Mouse (Mus musculus): ENCODE data around the gene Rgs8. TPM values are rescaled to one million over a fixed set of nuclear protein-coding genes. Genes with fewer than 3 reads are reported as not detected.
A peak's percentile ranks its signal among the peaks of the same experiment; 100 is the strongest.

Gene Rgs8
- polyA plus RNA-seq, 1 experiment from 2014 or later = 33.6 TPM

DNA sequence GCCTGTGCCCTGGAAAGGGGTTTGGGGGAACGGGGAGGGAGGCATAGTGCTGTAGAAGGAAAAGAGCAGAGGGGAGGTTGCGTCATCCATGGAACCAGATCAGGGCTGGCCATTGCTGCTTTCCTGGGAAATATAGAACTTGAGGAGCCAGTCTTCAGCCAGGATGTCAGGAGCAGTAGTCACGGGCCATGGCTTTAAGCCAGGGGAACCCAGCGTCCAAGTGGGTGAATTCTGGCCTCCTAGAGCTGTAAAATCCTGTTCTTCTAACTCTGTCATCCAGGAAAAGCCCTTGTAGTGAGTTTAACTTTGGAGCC lies 8.8 kb downstream of the Rgs8 start:
- Histone ChIP-seq H3K9me3 (no peaks in the 10 kb centered on the region), H3K4me3 (replicated peaks) (peak overlapping the region; percentile 16), H3K4me1 (replicated peaks) (peaks cover 85% of the 10 kb centered on the region), H3K27ac (peak overlapping the region; percentile 88), H3K27me3 (no peaks in the 10 kb centered on the region), H3K9ac (replicated peaks) (peak overlapping the region; percentile 50), H3K36me3 (no peaks in the 10 kb centered on the region), H3K4me2 (replicated peaks) (peak overlapping the region; percentile 48)
- ATAC-seq = no peak
- 52% methylated on average over 4 of the region's 4 CpGs for WGBS

GRCm38 (mm10) chr1:153662362-153662761 lies 9.5 kb downstream of the Rgs8 start:
- H3K27me3 ChIP-seq = no peaks in the 10 kb centered on the region
- no peak overlapping the region for H3K4me2 ChIP-seq (replicated peaks)
- no peak for ATAC-seq
- H3K36me3 ChIP-seq = no peaks in the 10 kb centered on the region
- H3K4me1 ChIP-seq (replicated peaks) = peaks cover 86% of the 10 kb centered on the region
- 26% methylated on average over 4 of the region's 4 CpGs for WGBS
- no peak overlapping the region for H3K9ac ChIP-seq (replicated peaks)
- no peak overlapping the region for H3K4me3 ChIP-seq (replicated peaks)
- H3K27ac ChIP-seq = no peak overlapping the region
- no peaks in the 10 kb centered on the region for H3K9me3 ChIP-seq

DNA sequence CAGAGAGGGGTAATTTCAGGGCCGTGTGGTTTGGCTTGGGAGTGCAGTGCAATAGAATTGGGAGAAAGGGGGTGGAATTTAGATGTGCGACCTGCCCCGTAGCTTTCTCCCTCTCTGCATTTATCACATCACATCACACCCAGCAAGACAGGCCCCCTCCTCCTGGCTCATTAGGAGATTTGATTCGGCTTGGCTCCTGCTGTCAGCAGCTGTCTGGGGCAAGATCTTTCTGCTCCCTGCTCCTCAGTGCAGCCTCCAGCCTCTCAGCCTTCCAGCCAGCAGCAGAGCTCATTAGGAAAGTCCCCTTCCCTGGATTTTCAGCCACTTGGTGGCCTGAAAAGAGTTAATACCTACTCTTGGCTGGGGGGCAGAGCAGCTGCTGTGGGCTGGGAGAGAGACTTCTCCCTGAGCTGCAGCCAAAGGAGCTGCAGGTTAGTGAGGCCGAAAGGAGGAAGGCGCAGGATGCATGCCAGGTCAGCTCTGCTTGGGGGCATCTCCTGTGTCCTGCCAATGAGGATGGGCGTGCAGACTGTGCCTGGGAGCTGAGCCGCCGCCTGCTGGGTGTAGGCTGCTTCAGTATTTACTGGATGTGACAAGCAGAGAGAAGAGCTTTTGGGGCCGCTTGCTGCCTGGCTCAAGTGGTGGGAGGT lies 12.4 kb downstream of the Rgs8 start:
- WGBS = 5% methylated on average over 10 of the region's 10 CpGs
- peak; percentile 81 for ATAC-seq
- H3K27me3 ChIP-seq = 0 out of 2 replicates have a peak, but pooled peaks cover 5% of the 10 kb centered on the region

DNA sequence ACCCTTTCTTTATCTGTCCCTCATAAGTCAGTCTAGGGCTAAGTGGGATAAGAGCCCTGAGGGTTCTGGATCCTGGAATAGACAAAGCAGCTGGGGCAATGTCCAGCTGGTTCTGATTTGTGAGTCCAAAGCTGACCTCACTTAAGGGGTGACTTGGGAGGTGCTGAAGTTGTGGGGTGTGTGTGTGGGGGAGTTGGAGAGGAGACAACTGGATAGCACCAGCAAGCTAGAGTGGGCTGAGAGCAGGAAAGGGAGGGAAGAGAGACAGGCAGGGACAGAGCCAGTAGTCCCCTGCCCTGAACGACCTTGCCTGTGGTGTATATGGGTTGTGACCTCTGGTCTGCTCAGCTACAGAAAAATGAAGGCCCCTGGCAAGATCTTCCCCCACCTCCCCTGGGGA lies 13.4 kb downstream of the Rgs8 start:
- 8% methylated on average over 1 of the region's 1 CpGs for WGBS

More for the DNA sequence above, 12.4 kb downstream of the Rgs8 start:
- H3K4me1 ChIP-seq (replicated peaks) = peaks cover 81% of the 10 kb centered on the region
- H3K4me3 ChIP-seq (replicated peaks) = peak overlapping the region; percentile 29
- H3K4me2 ChIP-seq (replicated peaks) = peak overlapping the region; percentile 42
- no peaks in the 10 kb centered on the region for H3K36me3 ChIP-seq
- H3K9me3 ChIP-seq = no peaks in the 10 kb centered on the region
- peak overlapping the region; percentile 90 for H3K27ac ChIP-seq
- peak overlapping the region; percentile 36; the same call in 1 of the 2 replicates for H3K9ac ChIP-seq (replicated peaks)

GRCm38 (mm10) chr1:153667244-153667727 lies 14.5 kb downstream of the Rgs8 start:
- H3K4me2 ChIP-seq (replicated peaks) = peak overlapping the region; percentile 42
- 0 out of 2 replicates have a peak, but pooled peaks cover 5% of the 10 kb centered on the region for H3K27me3 ChIP-seq
- H3K9ac ChIP-seq (replicated peaks) = no peak overlapping the region
- H3K36me3 ChIP-seq = peaks cover 4% of the 10 kb centered on the region; the same call in 1 of the 2 replicates
- whole genome bisulfite sequencing = 88% methylated on average over 4 of the region's 4 CpGs
- no peaks in the 10 kb centered on the region for H3K9me3 ChIP-seq
- no peak overlapping the region for H3K27ac ChIP-seq
- no peak overlapping the region for H3K4me3 ChIP-seq (replicated peaks)
- ATAC-seq = no peak
- peaks cover 70% of the 10 kb centered on the region for H3K4me1 ChIP-seq (replicated peaks)

More for the DNA sequence above, 13.4 kb downstream of the Rgs8 start:
- Histone ChIP-seq H3K9ac (replicated peaks) (peak overlapping the region; percentile 50), H3K4me3 (replicated peaks) (peak overlapping the region; percentile 29), H3K36me3 (peaks cover 4% of the 10 kb centered on the region; the same call in 1 of the 2 replicates), H3K4me2 (replicated peaks) (peak overlapping the region; percentile 42), H3K9me3 (no peaks in the 10 kb centered on the region), H3K27ac (peak overlapping the region; percentile 90), H3K27me3 (0 out of 2 replicates have a peak, but pooled peaks cover 5% of the 10 kb centered on the region), H3K4me1 (replicated peaks) (peaks cover 80% of the 10 kb centered on the region)
- no peak for ATAC-seq

DNA sequence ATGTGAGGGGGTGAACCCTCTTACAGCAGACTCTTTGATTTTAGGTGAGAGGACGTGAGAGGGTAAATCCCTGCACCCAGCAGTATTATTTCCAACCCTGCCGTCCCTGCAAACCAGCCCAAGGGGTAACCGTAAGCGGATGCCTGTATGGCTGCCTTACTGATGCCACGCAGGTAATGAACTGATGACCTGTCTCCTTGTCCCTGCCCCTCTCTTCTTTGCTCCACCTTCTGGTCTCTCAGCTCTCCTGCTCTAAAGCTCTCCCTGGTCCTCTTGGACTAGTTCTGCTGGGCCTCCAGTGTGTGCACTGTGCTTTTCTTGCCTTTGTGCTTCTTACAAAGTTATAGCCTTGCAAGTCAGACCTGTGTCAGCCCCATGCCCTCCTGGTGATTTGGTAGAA lies 15.0 kb downstream of the Rgs8 start:
- H3K4me1 ChIP-seq (replicated peaks) = peaks cover 70% of the 10 kb centered on the region

DNA sequence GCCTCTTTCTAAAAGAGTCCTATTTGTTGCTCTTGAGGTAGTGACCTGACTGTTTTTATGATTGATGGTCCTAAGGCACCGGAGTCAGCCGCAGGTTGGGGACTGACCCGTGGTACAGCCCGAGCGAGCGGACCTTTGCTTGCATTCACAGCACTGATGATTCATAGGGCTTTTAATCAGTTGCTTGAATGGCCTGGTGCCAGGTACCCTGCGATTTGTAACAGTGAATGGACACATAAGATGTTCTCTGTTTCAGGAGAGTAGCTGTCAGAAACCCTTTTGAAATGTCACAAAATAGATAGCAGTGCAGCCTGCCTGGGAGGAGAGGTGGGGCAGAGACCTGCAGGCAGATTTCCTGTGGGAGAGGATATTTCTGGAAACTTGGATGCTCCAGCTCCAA lies 16.3 kb downstream of the Rgs8 start:
- no peak overlapping the region for H3K9ac ChIP-seq (replicated peaks)
- peaks cover 70% of the 10 kb centered on the region for H3K4me1 ChIP-seq (replicated peaks)
- WGBS = 74% methylated on average over 7 of the region's 7 CpGs
- H3K4me3 ChIP-seq (replicated peaks) = no peak overlapping the region
- no peaks in the 10 kb centered on the region for H3K9me3 ChIP-seq
- H3K4me2 ChIP-seq (replicated peaks) = peak overlapping the region; percentile 7
- H3K27ac ChIP-seq = peak overlapping the region; percentile 60
- 0 out of 2 replicates have a peak, but pooled peaks cover 5% of the 10 kb centered on the region for H3K27me3 ChIP-seq
- peaks cover 4% of the 10 kb centered on the region; the same call in 1 of the 2 replicates for H3K36me3 ChIP-seq
- ATAC-seq = no peak

More for the DNA sequence above, 15.0 kb downstream of the Rgs8 start:
- H3K36me3 ChIP-seq = peaks cover 4% of the 10 kb centered on the region; the same call in 1 of the 2 replicates
- H3K27me3 ChIP-seq = 0 out of 2 replicates have a peak, but pooled peaks cover 5% of the 10 kb centered on the region
- H3K4me3 ChIP-seq (replicated peaks) = no peak overlapping the region
- no peak overlapping the region for H3K27ac ChIP-seq
- ATAC-seq = no peak
- H3K9ac ChIP-seq (replicated peaks) = no peak overlapping the region; the same call in 1 of the 2 replicates
- H3K4me2 ChIP-seq (replicated peaks) = peak overlapping the region; percentile 42
- no peaks in the 10 kb centered on the region for H3K9me3 ChIP-seq
- 84% methylated on average over 5 of the region's 5 CpGs for WGBS

DNA sequence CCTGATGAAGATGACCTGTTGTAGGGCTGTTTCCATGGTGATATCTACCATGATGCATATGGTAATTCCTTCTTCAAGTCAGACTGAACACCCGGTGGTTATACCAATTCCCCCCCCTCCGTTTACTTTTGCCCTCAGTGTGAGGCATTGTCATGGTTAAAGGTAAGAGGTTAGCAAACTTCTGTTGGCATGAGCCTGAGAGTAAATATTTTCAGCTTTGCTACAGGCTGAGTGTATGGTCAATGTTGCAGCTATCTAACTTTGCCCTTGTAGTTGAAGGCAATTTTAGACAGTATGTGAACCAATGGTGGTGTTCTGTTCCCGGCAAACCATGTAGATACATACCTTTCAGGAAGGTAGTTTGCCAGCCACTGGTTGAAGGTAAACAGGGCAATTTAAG lies 16.9 kb downstream of the Rgs8 start:
- Histone ChIP-seq H3K9me3 (no peaks in the 10 kb centered on the region), H3K4me1 (replicated peaks) (peaks cover 64% of the 10 kb centered on the region), H3K4me3 (replicated peaks) (no peak overlapping the region), H3K9ac (replicated peaks) (no peak overlapping the region), H3K27me3 (0 out of 2 replicates have a peak, but pooled peaks cover 5% of the 10 kb centered on the region), H3K36me3 (peaks cover 4% of the 10 kb centered on the region; the same call in 1 of the 2 replicates), H3K4me2 (replicated peaks) (0 out of 2 replicates have a peak overlapping the region, but pooled peaks have one; percentile 7), H3K27ac (peak overlapping the region; percentile 60)
- WGBS = 53% methylated on average over 3 of the region's 3 CpGs
- ATAC-seq = no peak

- no peak for ATAC-seq
Measured at GRCm38 (mm10) chr1:153671352-153671751, 18.5 kb downstream of the Rgs8 start.

GRCm38 (mm10) chr1:153672698-153673097 lies 19.9 kb downstream of the Rgs8 start:
- Histone ChIP-seq H3K36me3 (peaks cover 7% of the 10 kb centered on the region; the same call in 1 of the 2 replicates), H3K4me1 (replicated peaks) (peaks cover 39% of the 10 kb centered on the region), H3K9me3 (no peaks in the 10 kb centered on the region), H3K27me3 (0 out of 2 replicates have a peak, but pooled peaks cover 2% of the 10 kb centered on the region), H3K27ac (no peak overlapping the region), H3K4me3 (replicated peaks) (no peak overlapping the region), H3K4me2 (replicated peaks) (no peak overlapping the region), H3K9ac (replicated peaks) (no peak overlapping the region)
- ATAC-seq = no peak
- WGBS = 77% methylated on average over 7 of the region's 9 CpGs

More at GRCm38 (mm10) chr1:153671352-153671751, 18.5 kb downstream of the Rgs8 start:
- Histone ChIP-seq H3K9ac (replicated peaks) (no peak overlapping the region), H3K36me3 (peaks cover 7% of the 10 kb centered on the region; the same call in 1 of the 2 replicates), H3K4me1 (replicated peaks) (peaks cover 47% of the 10 kb centered on the region), H3K4me3 (replicated peaks) (no peak overlapping the region), H3K4me2 (replicated peaks) (no peak overlapping the region), H3K27me3 (0 out of 2 replicates have a peak, but pooled peaks cover 5% of the 10 kb centered on the region), H3K27ac (no peak overlapping the region), H3K9me3 (no peaks in the 10 kb centered on the region)
- 81% methylated on average over 3 of the region's 3 CpGs for WGBS

DNA sequence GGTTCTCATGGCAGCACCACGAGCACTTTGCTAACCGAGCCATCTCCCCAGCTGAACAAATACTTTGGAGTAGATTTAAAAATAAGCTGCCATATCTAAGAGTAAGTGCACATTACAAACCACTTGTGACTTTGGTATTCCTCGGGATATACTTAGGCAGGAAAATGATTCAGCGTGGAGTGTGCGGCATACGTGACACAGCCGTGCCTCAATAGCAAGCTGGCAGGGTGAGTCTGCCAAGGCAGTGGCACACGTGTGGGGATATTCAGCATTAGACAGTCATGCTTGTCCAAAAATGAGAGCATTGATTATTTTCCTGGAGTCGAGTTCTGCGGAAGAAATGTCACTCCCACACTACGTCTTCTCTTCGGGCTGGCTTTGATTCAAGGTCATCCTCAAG lies 21.1 kb downstream of the Rgs8 start:
- Histone ChIP-seq H3K4me3 (replicated peaks) (no peak overlapping the region), H3K27ac (no peak overlapping the region), H3K27me3 (no peaks in the 10 kb centered on the region), H3K9me3 (no peaks in the 10 kb centered on the region), H3K4me1 (replicated peaks) (peaks cover 38% of the 10 kb centered on the region), H3K36me3 (peaks cover 7% of the 10 kb centered on the region; the same call in 1 of the 2 replicates), H3K9ac (replicated peaks) (no peak overlapping the region), H3K4me2 (replicated peaks) (no peak overlapping the region)
- ATAC-seq = no peak
- WGBS = 91% methylated on average over 12 of the region's 12 CpGs

DNA sequence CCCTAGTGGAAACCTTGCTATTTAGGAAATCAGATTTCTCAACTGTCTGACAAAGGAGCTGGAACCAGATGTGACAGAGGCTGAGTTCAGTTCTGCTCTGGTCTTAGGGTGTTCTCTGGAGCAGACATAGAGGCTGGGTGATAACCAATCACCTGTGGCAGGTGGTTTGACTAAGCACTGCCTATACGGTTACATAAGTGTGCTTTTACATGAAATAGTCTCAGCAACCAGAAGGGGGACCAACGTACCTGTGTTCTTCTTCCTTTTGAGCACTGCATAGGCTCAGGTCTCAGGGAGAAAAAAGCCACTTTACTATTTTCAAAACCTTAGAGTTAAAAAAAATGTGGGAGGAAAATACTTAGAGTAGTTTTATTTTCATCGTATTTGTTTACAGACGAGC lies 22.8 kb downstream of the Rgs8 start:
- no peak overlapping the region for H3K4me2 ChIP-seq (replicated peaks)
- no peak overlapping the region for H3K4me3 ChIP-seq (replicated peaks)
- no peaks in the 10 kb centered on the region for H3K9me3 ChIP-seq
- no peak overlapping the region for H3K27ac ChIP-seq
- WGBS = 78% methylated on average over 4 of the region's 4 CpGs
- H3K36me3 ChIP-seq = peaks cover 7% of the 10 kb centered on the region; the same call in 1 of the 2 replicates
- no peaks in the 10 kb centered on the region for H3K27me3 ChIP-seq
- no peak for ATAC-seq
- peaks cover 38% of the 10 kb centered on the region for H3K4me1 ChIP-seq (replicated peaks)
- H3K9ac ChIP-seq (replicated peaks) = no peak overlapping the region

Measured in midbrain, embryonic 13.5 days (tissue).